Mouse (Mus musculus) CH12.LX (cell line): ENCODE results near the gene Sypl2. TPM values are rescaled to one million over a fixed set of nuclear protein-coding genes. Genes with fewer than 3 reads are reported as not detected.

Source experiments
- DNase-seq: peaks from one replicate; pipeline ENCODE4 v3.0.0-alpha.2; 2013; ENCODE audit errors: extremely low read depth
- H3K27ac ChIP-seq: 2 replicates; pipeline ENCODE4 v1.5.1; 2012; ENCODE audit warnings: low read depth, mild to moderate bottlenecking, control low read depth, moderate library complexity; ENCODE audit not compliant: insufficient read depth
- H3K27me3 ChIP-seq: replicated peaks from 2 replicates; pipeline ENCODE3; 2012; ENCODE audit warnings: inconsistent platforms
- H3K36me3 ChIP-seq, 2 experiments: replicated peaks in 1 of 2; 2 replicates each; pipeline versions ENCODE3 to v1.6.1; 2012; ENCODE audit warnings: inconsistent platforms in 1 of 2, low read length in 1 of 2, mild to moderate bottlenecking in 1 of 2, mixed read lengths in 1 of 2, moderate library complexity in 1 of 2; ENCODE audit not compliant: control insufficient read depth in 1 of 2, insufficient read depth in 1 of 2
- H3K4me1 ChIP-seq, 2 experiments: 2 replicates each; pipeline ENCODE4 v1.6.1; 2012; ENCODE audit warnings: inconsistent platforms in 1 of 2, moderate library complexity in 1 of 2; ENCODE audit not compliant: insufficient read depth in 2 of 2, control insufficient read depth in 1 of 2
- H3K4me2 ChIP-seq: 2 replicates; pipeline ENCODE4 v1.6.1; 2012; ENCODE audit warnings: low read depth, mild to moderate bottlenecking, control low read depth; ENCODE audit not compliant: poor library complexity, insufficient read depth, severe bottlenecking
- H3K4me3 ChIP-seq, 3 experiments: fragments of 150-350 bp in 1 of 3; sonication (generic) in 1 of 3; replicated peaks in 1 of 3; 2 replicates each; pipeline versions ENCODE3 to v1.5.1; 2011 to 2012; ENCODE audit warnings: low read depth in 2 of 3, low read length in 2 of 3, mild to moderate bottlenecking in 2 of 3, moderate library complexity in 2 of 3, control low read depth in 1 of 3, improper control_type of control experiment in 1 of 3, inconsistent platforms in 1 of 3, mixed read lengths in 1 of 3; ENCODE audit not compliant: poor library complexity in 1 of 3
- H3K79me2 ChIP-seq: replicated peaks from 2 replicates; pipeline ENCODE4 v1.6.1; 2012; ENCODE audit warnings: mild to moderate bottlenecking, moderate library complexity; ENCODE audit not compliant: control insufficient read depth, poor library complexity, insufficient read depth, severe bottlenecking; ENCODE audit errors: extremely low read depth
- H3K9ac ChIP-seq: 2 replicates; pipeline ENCODE4 v1.6.1; 2012; ENCODE audit warnings: low read depth, mild to moderate bottlenecking, control low read depth, moderate library complexity; ENCODE audit not compliant: insufficient read depth
- H3K9me3 ChIP-seq: replicated peaks from 2 replicates; pipeline ENCODE3; 2012; ENCODE audit warnings: low read length, inconsistent platforms, mixed read lengths
- BHLHE40 ChIP-seq: IDR thresholded peaks from 2 replicates; pipeline ENCODE4 v1.6.1; 2011; ENCODE audit warnings: mild to moderate bottlenecking, low read depth, low read length, improper control_type of control experiment
- CTCF ChIP-seq, 2 experiments: IDR thresholded peaks in 1 of 2; conservative IDR thresholded peaks in 1 of 2; 2 replicates each; pipeline ENCODE4 v1.5.1; 2011 to 2012; ENCODE audit warnings: low read depth in 2 of 2, low read length in 2 of 2, improper control_type of control experiment in 1 of 2, inconsistent platforms in 1 of 2, mild to moderate bottlenecking in 1 of 2, moderate library complexity in 1 of 2
- E2F4 ChIP-seq: IDR thresholded peaks from 2 replicates; pipeline ENCODE4 v1.6.1; 2011; ENCODE audit warnings: low read depth, low read length, improper control_type of control experiment; ENCODE audit not compliant: insufficient replicate concordance
- IRF4 ChIP-seq: IDR thresholded peaks from 2 replicates; pipeline ENCODE4 v1.6.1; 2014; ENCODE audit warnings: low read depth, mild to moderate bottlenecking, inconsistent platforms, low read length, improper control_type of control experiment
- JUN ChIP-seq: IDR thresholded peaks from 2 replicates; pipeline ENCODE4 v1.6.1; 2011; ENCODE audit warnings: low read depth, mild to moderate bottlenecking, low read length, improper control_type of control experiment, moderate library complexity; ENCODE audit not compliant: insufficient read depth
- JUND ChIP-seq: conservative IDR thresholded peaks from 2 replicates; pipeline ENCODE4 v1.6.1; 2011; ENCODE audit warnings: low read depth, low read length, improper control_type of control experiment
- MAZ ChIP-seq: IDR thresholded peaks from 2 replicates; pipeline ENCODE4 v1.6.1; 2012; ENCODE audit warnings: low read depth, mild to moderate bottlenecking, inconsistent platforms, low read length, improper control_type of control experiment, moderate library complexity
- MEF2A ChIP-seq: IDR thresholded peaks from 2 replicates; pipeline ENCODE4 v1.6.1; 2014; ENCODE audit warnings: low read depth, mild to moderate bottlenecking, inconsistent platforms, low read length, improper control_type of control experiment, borderline replicate concordance
- MXI1 ChIP-seq: IDR thresholded peaks from 2 replicates; pipeline ENCODE4 v1.6.1; 2011; ENCODE audit warnings: mild to moderate bottlenecking, low read depth, low read length, improper control_type of control experiment
- MYC ChIP-seq: IDR thresholded peaks from 2 replicates; pipeline ENCODE4 v1.6.1; 2011; ENCODE audit warnings: low read depth, mild to moderate bottlenecking, improper control_type of control experiment, low read length
- NELFE ChIP-seq: IDR thresholded peaks from 2 replicates; pipeline ENCODE4 v1.6.1; 2011; ENCODE audit warnings: low read depth, low read length, improper control_type of control experiment
- POLR2A ChIP-seq: IDR thresholded peaks from 2 replicates; pipeline ENCODE4 v1.6.1; 2011; ENCODE audit warnings: low read depth, mild to moderate bottlenecking, improper control_type of control experiment, low read length
- POLR2AphosphoS2 ChIP-seq: IDR thresholded peaks from 2 replicates; pipeline ENCODE4 v1.6.1; 2011; ENCODE audit warnings: low read depth, low read length, improper control_type of control experiment
- RAD21 ChIP-seq: IDR thresholded peaks from 2 replicates; pipeline ENCODE4 v1.6.1; 2011; ENCODE audit warnings: low read depth, mild to moderate bottlenecking, low read length, improper control_type of control experiment, moderate library complexity
- RCOR1 ChIP-seq: conservative IDR thresholded peaks from 2 replicates; pipeline ENCODE4 v1.6.1; 2012; ENCODE audit warnings: low read depth, mild to moderate bottlenecking, inconsistent platforms, low read length, improper control_type of control experiment
- TBP ChIP-seq: conservative IDR thresholded peaks from 2 replicates; pipeline ENCODE4 v1.6.1; 2011; ENCODE audit warnings: low read depth, low read length, improper control_type of control experiment
- TCF12 ChIP-seq: IDR thresholded peaks from 2 replicates; pipeline ENCODE4 v1.6.1; 2014; ENCODE audit warnings: low read depth, mild to moderate bottlenecking, inconsistent platforms, low read length, improper control_type of control experiment
- USF2 ChIP-seq: conservative IDR thresholded peaks from 2 replicates; pipeline ENCODE4 v1.6.1; 2011; ENCODE audit warnings: low read depth, low read length, improper control_type of control experiment
- ZC3H11A ChIP-seq: IDR thresholded peaks from 2 replicates; pipeline ENCODE4 v1.6.1; 2012; ENCODE audit warnings: low read depth, mild to moderate bottlenecking, inconsistent platforms, low read length, improper control_type of control experiment
- dilution Hi-C: fragments of 300-500 bp; cut with MboI; formaldehyde crosslinking; loops from 2 replicates; pipeline ENCODE4 v1.14.3; 2020; ENCODE audit warnings: low sequenced_read_pairs; ENCODE audit not compliant: extremely low pct_unique_long_range_greater_than_20kb, extremely low pct_ligation_motif_present
- in situ Hi-C: fragments of 300-500 bp; cut with MboI; formaldehyde crosslinking; loops from 3 replicates; pipeline ENCODE4 v1.14.3; 2019; ENCODE audit warnings: low sequenced_read_pairs, low pct_ligation_motif_present, low pct_unique_long_range_greater_than_20kb, mixed read lengths
- polyA plus RNA-seq: library from polyadenylated mRNA; unstranded; fragments of >175 nt; gene quantifications from 2 replicates; pipeline ENCODE4 v1.2.1, GENCODE M21; 2012; ENCODE audit warnings: low read depth; ENCODE audit not compliant: insufficient read length
- total RNA-seq, 2 experiments: library from RNA; depleted of rRNA; stranded (reverse); fragments of 300-350 nt in 1 of 2; fragments of >200 nt in 1 of 2; gene quantifications; 2 replicates each; pipeline ENCODE4 v1.2.3; 2012 to 2014

The Sypl2 gene
- total and polyA plus RNA-seq, 3 experiments: not detected

GRCm38 (mm10) chr3:108164807-108165206 lies 61.6 kb downstream of the Sypl2 start (continued):
- TF ChIP-seq BHLHE40 (0 out of 2 replicates have a peak, but pooled peaks have one; percentile 10), E2F4 (no peak), IRF4 (0 out of 2 replicates have a peak, but pooled peaks have one; percentile 17), TCF12 (peak; percentile 47; the same call in 1 of the 2 replicates), JUN (no peak), RAD21 (peak; percentile 95), POLR2A (no peak), NELFE (0 out of 2 replicates have a peak, but pooled peaks have one; percentile 43), MYC (no peak), JUND (no peak), ZC3H11A (peak; percentile 58), MAZ (peak; percentile 42; the same call in 1 of the 2 replicates), MEF2A (peak; percentile 23; the same call in 1 of the 2 replicates), CTCF (conservative IDR thresholded peaks at IDR 0.05 in 1 of 2, IDR thresholded peaks at IDR 0.05 in 1 of 2; ENCODE audit: low read depth in 2 of 2, low read length in 2 of 2) (peak; percentile 89 to 96), RCOR1 (no peak), USF2 (no peak)

DNA sequence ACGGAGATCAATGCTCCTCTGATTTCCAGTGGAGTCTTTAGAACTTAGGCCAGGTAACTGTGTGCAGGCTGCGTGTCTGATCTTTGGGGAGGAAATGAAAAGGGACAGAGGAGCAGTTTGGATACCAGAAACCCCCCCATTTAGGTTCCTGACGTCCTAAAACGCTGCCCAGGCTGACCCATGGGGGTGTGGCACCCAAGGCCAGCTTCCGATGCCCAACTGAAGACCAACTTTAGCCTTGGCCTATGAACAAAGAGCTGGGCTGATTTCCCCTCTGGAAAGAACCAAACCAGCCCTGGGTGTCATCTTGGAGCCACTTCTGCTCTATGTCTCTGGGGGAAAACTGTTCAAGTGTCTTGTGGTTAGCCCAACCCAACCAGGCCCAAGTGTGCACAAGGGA lies 62.4 kb downstream of the Sypl2 start:
- Histone ChIP-seq H3K9me3 (no peaks in the 10 kb centered on the region), H3K36me3 (no peaks in the 10 kb centered on the region), H3K27me3 (peaks cover 14% of the 10 kb centered on the region), H3K9ac (no peak overlapping the region), H3K79me2 (no peaks in the 10 kb centered on the region), H3K27ac (no peak overlapping the region), H3K4me3 (no peak overlapping the region), H3K4me2 (no peak overlapping the region), H3K4me1 (peaks cover 27 to 53% of the 10 kb centered on the region in 2 experiments)
- in situ Hi-C loops: loop anchor here (10.0 kb wide), 2 partner anchors 91 to 221 kb away; partner anchors contain the start of genes Psma5 and Psrc1
- DNase-seq: no peak
- dilution Hi-C loops: no loop called here
- TF ChIP-seq MYC (no peak), MXI1 (no peak), POLR2AphosphoS2 (no peak), BHLHE40 (no peak), POLR2A (no peak), TBP (no peak), MEF2A (no peak)

Other genes starting within 250 kb of the Sypl2 start
- 0.13 TPM in 2 replicates for gene Gstm2, start 240.2 kb downstream of the Sypl2 start, total RNA-seq (2012; rRNA removed)
- gene Gstm2, start 240.2 kb downstream of the Sypl2 start, total RNA-seq (2014; rRNA removed): not detected in 2 replicates
- 0.49 and 0.53 TPM in 2 replicates for gene Gstm2, start 240.2 kb downstream of the Sypl2 start, polyA plus RNA-seq
- gene Gstm1, start 208.7 kb downstream of the Sypl2 start, total RNA-seq (2012; rRNA removed): 0.25 TPM in 1 of 2 replicates, not detected in the other
- 0.24 and 0.35 TPM in 2 replicates for gene Gstm1, start 208.7 kb downstream of the Sypl2 start, total RNA-seq (2014; rRNA removed)
- 5.4 and 8.8 TPM in 2 replicates for gene Gstm1, start 208.7 kb downstream of the Sypl2 start, polyA plus RNA-seq
- gene Gstm4, start 181.8 kb downstream of the Sypl2 start, total RNA-seq (2012; rRNA removed): 4.5 and 7.0 TPM in 2 replicates
- 2.0 and 2.9 TPM in 2 replicates for gene Gstm4, start 181.8 kb downstream of the Sypl2 start, total RNA-seq (2014; rRNA removed)
- gene Gstm4, start 181.8 kb downstream of the Sypl2 start, polyA plus RNA-seq: 19.1 and 22.1 TPM in 2 replicates
- gene Ampd2, start 140.0 kb downstream of the Sypl2 start, total RNA-seq (2012; rRNA removed): 55.8 and 60.5 TPM in 2 replicates
- 28.3 and 28.6 TPM in 2 replicates for gene Ampd2, start 140.0 kb downstream of the Sypl2 start, total RNA-seq (2014; rRNA removed)
- 82.5 and 85.9 TPM in 2 replicates for gene Ampd2, start 140.0 kb downstream of the Sypl2 start, polyA plus RNA-seq
- 15.5 and 17.5 TPM in 2 replicates for gene Gnat2, start 133.9 kb downstream of the Sypl2 start, total RNA-seq (2012; rRNA removed)
- gene Gnat2, start 133.9 kb downstream of the Sypl2 start, total RNA-seq (2014; rRNA removed): 10.1 and 11.2 TPM in 2 replicates
- 13.3 and 14.8 TPM in 2 replicates for gene Gnat2, start 133.9 kb downstream of the Sypl2 start, polyA plus RNA-seq
- 54.1 and 59.8 TPM in 2 replicates for gene Gnai3, start 80.5 kb downstream of the Sypl2 start, total RNA-seq (2012; rRNA removed)
- gene Gnai3, start 80.5 kb downstream of the Sypl2 start, total RNA-seq (2014; rRNA removed): 145 and 159 TPM in 2 replicates
- 78.7 and 82.4 TPM in 2 replicates for gene Gnai3, start 80.5 kb downstream of the Sypl2 start, polyA plus RNA-seq
- 0.04 TPM in 1 of 2 replicates, not detected in the other for gene Gpr61, start 71.8 kb downstream of the Sypl2 start, total RNA-seq (2012; rRNA removed)
- not detected in 2 replicates for gene Gpr61, start 71.8 kb downstream of the Sypl2 start, total RNA-seq (2014; rRNA removed)
- 0.27 and 0.33 TPM in 2 replicates for gene Gpr61, start 71.8 kb downstream of the Sypl2 start, polyA plus RNA-seq
- gene Amigo1, start 40.3 kb downstream of the Sypl2 start, total RNA-seq (2012; rRNA removed): 0.59 and 0.76 TPM in 2 replicates
- 0.07 and 0.21 TPM in 2 replicates for gene Amigo1, start 40.3 kb downstream of the Sypl2 start, total RNA-seq (2014; rRNA removed)
- 0.12 TPM in 1 of 2 replicates, not detected in the other for gene Amigo1, start 40.3 kb downstream of the Sypl2 start, polyA plus RNA-seq
- 2.4 and 2.6 TPM in 2 replicates for gene Cyb561d1, start 25.4 kb downstream of the Sypl2 start, total RNA-seq (2012; rRNA removed)
- 2.0 and 2.2 TPM in 2 replicates for gene Cyb561d1, start 25.4 kb downstream of the Sypl2 start, total RNA-seq (2014; rRNA removed)
- 4.0 and 4.1 TPM in 2 replicates for gene Cyb561d1, start 25.4 kb downstream of the Sypl2 start, polyA plus RNA-seq
- 4.2 and 4.5 TPM in 2 replicates for gene Atxn7l2, start 15.7 kb downstream of the Sypl2 start, total RNA-seq (2012; rRNA removed)
- gene Atxn7l2, start 15.7 kb downstream of the Sypl2 start, total RNA-seq (2014; rRNA removed): 3.4 and 3.8 TPM in 2 replicates
- gene Atxn7l2, start 15.7 kb downstream of the Sypl2 start, polyA plus RNA-seq: 10.7 and 13.3 TPM in 2 replicates
- gene Psma5, start 30.3 kb upstream of the Sypl2 start, total RNA-seq (2012; rRNA removed): 245 and 297 TPM in 2 replicates
- gene Psma5, start 30.3 kb upstream of the Sypl2 start, total RNA-seq (2014; rRNA removed): 341 and 378 TPM in 2 replicates
- 251 and 264 TPM in 2 replicates for gene Psma5, start 30.3 kb upstream of the Sypl2 start, polyA plus RNA-seq
- gene Sort1, start 57.4 kb upstream of the Sypl2 start, total RNA-seq (2012; rRNA removed): 0.50 and 1.2 TPM in 2 replicates
- gene Sort1, start 57.4 kb upstream of the Sypl2 start, total RNA-seq (2014; rRNA removed): 0.15 and 0.31 TPM in 2 replicates
- 0.52 and 0.90 TPM in 2 replicates for gene Sort1, start 57.4 kb upstream of the Sypl2 start, polyA plus RNA-seq
- not detected in 2 replicates for gene Mybphl, start 138.3 kb upstream of the Sypl2 start, total RNA-seq (2012; rRNA removed)
- gene Mybphl, start 138.3 kb upstream of the Sypl2 start, total RNA-seq (2014; rRNA removed): not detected in 2 replicates
- not detected in 2 replicates for gene Mybphl, start 138.3 kb upstream of the Sypl2 start, polyA plus RNA-seq
- 76.2 and 89.1 TPM in 2 replicates for gene Psrc1, start 157.2 kb upstream of the Sypl2 start, total RNA-seq (2012; rRNA removed)
- 105 and 106 TPM in 2 replicates for gene Psrc1, start 157.2 kb upstream of the Sypl2 start, total RNA-seq (2014; rRNA removed)
- 101 and 108 TPM in 2 replicates for gene Psrc1, start 157.2 kb upstream of the Sypl2 start, polyA plus RNA-seq
- gene Celsr2, start 188.9 kb upstream of the Sypl2 start, total RNA-seq (2012; rRNA removed): not detected in 2 replicates
- not detected in 2 replicates for gene Celsr2, start 188.9 kb upstream of the Sypl2 start, total RNA-seq (2014; rRNA removed)
- not detected in 2 replicates for gene Celsr2, start 188.9 kb upstream of the Sypl2 start, polyA plus RNA-seq
- 255 and 373 TPM in 2 replicates for gene Sars, start 218.6 kb upstream of the Sypl2 start, total RNA-seq (2012; rRNA removed)
- gene Sars, start 218.6 kb upstream of the Sypl2 start, total RNA-seq (2014; rRNA removed): 377 and 422 TPM in 2 replicates
- 394 and 470 TPM in 2 replicates for gene Sars, start 218.6 kb upstream of the Sypl2 start, polyA plus RNA-seq